Mouse (Mus musculus): ENCODE data around the gene Ciz1.

Ciz1 gene

DNA sequence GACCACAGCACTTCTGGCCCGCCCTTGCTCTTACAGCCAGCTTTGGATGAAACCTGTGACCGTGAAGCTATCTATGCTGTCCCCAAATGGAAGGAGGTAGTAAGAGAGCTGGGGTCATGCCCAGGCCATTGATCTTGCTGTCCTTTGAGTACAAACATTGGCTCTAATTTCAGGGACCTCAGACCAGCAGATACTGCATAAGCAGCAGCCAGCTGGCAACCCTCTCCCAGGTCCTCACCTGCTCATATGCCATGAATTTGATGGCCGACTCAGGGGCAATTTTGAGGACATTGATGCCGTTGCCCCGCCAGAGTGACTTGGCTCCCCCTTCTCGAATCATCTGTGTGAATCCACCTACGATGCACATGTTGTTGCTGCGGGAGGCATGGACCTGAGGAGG lies 65.4 kb downstream of the Ciz1 start:
- no peak for DNase-seq (ENCODE audit: low spot score)

DNA sequence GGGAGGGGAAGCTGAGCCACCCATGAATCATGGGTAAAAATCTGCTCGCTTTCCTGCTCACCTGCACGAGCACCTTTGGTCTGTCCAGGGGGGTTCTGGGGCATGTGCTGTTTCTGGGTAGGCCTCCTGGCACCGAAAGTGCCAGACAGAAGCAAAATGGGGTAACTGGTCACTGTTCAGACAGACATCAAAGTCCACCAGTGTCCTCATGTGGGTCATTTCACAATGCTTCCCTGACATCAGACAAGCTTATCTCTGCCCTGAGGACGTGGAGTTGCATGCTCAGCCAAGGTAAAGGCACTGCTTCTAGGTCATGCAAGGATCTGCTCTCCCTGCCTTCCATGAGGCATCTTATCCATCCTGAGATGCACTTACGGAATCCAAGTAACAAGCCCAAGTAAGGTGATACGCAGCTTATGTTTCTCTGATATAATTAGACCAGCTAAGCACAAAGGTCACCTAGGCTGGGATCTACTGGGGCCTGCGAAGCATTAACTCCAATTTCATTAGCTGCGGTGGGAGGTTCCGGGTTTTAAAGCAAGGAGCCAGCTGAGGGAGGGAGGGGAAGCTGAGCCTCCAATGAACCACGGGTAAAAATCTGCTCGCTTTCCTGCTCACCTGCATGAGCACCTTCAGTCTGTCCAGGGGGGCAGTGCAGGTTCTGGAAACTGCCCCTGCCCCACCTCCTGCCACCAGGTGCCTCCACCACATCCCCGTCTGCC lies 66.5 kb downstream of the Ciz1 start:
- DNase-seq (ENCODE audit: low spot score): no peak

DNA sequence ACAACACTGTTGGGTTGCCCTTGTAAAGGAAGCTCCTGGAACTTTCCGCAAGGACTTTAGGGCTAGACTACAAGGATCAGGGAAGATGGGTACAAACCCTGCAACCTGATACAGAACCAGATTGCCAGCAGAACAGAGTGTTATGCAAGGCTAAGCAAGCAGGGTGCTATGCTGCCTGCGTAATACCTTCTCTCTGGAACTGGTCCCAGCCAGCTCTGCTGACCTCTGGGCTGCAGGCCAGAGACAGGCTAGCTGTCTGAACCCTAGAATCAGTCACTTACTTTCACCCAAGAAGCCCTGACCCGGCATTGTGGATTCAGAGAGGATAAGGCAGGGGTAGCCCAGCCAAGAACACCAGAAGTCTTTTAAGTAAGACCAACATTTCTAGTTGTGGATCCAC lies 67.2 kb downstream of the Ciz1 start:
- DNase-seq (ENCODE audit: low spot score): no peak

- DNase-seq (ENCODE audit: low spot score): no peak
Measured at GRCm38 (mm10) chr2:32420066-32420608, 68.0 kb downstream of the Ciz1 start.

DNA sequence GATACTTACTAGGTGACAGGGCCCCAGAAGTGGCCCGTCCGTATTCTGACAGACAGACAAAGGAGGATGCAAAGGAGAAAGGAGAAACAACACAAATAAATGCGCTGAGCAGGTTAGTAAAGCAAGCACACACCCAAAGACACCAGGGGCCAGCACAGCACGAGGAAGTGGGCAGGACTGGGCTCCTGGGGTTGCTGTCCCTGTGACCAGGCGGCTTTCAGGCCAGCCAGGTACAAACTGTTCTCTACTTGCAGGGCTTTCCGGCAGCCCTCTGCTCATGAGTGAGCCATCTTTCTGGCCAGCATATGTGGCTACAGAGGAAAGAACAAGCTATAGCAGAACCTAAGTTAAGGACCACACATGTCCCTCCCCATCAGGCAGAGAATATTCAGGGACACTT lies 68.5 kb downstream of the Ciz1 start:
- DNase-seq (ENCODE audit: low spot score): no peak

DNA sequence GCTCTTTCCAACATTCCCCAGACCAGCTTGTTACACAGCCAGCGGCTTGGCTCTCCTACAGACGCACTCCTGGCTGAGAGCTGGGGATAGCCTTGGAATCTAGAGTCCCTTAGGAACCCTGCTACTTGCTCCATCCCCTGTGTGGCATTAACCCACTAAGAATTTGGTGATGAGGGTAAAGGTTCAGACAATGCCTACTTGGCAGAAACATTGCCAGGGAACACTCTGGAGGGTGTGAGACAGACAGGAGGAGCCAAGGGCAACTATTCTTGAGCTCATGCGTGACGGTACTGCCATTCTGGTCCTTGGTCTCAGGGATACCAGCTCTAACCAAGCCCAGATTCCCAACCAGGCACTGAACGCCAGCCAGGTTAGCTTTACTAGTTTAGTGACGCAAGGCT lies 69.7 kb downstream of the Ciz1 start:
- no peak for DNase-seq (ENCODE audit: low spot score)

- no peak for DNase-seq (ENCODE audit: low spot score)
Measured at GRCm38 (mm10) chr2:32423481-32424331, 71.6 kb downstream of the Ciz1 start.

- DNase-seq (ENCODE audit: low spot score): no peak
Measured at GRCm38 (mm10) chr2:32424796-32425195, 72.7 kb downstream of the Ciz1 start.

DNA sequence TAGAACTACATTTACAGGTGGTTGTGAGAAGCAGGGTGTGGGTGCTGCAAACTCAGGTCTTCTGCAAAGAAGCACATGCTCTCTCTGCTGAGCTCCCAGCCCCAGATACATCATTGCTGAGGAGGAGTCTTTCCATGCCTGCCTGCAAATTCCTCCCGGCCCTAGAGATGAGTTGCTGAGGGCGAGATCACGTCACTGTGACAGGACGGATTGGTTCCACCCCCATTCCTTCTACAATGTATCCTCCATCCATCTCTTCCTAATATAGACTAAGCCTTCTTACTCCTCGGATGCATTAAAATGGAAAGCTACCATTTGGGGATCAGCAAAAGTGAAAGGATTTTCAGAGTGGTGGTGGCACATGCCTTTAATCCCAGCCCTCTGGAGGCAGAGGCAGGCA lies 73.4 kb downstream of the Ciz1 start:
- DNase-seq (ENCODE audit: low spot score): no peak

DNA sequence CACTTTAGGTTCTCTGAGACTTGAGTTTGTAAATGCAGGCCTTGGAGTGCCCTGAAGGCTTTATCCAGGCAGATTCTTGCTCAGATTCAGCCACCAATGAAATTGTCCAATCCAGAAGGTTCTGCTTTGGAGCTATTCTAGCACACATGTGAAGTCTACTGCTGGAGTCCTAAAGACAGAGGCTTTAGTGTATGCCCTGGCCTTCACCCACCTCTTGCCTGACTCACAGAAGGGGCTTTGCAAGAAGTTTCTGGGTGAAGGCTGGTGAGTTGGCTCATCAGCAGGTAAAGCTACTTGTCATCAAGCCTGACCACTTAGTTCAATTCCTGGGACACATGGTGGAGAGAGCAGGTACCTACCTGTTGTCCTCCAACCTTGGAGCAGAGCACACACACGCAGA lies 74.0 kb downstream of the Ciz1 start:
- no peak for DNase-seq (ENCODE audit: low spot score)

- DNase-seq (ENCODE audit: low spot score): no peak
Measured at GRCm38 (mm10) chr2:32427720-32428119, 75.6 kb downstream of the Ciz1 start.

DNA sequence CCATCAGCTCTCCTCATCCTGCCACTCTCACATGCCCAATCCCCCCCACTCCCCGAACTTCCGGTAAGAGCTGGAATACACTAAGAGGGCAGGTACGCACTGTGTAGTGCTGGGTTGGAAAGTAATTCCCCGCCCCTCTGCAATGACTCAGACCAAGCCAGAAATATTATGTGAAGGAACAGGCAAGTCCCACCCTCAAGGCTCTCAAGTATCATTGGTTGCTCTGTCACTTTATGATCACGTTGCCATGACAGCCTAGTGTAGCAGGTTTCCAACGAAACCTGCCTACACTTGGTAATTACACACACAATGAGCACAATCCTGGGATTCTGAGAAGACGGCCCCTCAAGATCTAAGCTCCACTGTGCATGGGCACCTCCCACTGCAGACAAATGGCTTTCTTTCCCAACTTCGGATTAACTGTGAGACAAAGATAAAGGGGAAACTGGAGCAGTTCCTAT lies 76.2 kb downstream of the Ciz1 start:
- DNase-seq (ENCODE audit: low spot score): no peak

DNA sequence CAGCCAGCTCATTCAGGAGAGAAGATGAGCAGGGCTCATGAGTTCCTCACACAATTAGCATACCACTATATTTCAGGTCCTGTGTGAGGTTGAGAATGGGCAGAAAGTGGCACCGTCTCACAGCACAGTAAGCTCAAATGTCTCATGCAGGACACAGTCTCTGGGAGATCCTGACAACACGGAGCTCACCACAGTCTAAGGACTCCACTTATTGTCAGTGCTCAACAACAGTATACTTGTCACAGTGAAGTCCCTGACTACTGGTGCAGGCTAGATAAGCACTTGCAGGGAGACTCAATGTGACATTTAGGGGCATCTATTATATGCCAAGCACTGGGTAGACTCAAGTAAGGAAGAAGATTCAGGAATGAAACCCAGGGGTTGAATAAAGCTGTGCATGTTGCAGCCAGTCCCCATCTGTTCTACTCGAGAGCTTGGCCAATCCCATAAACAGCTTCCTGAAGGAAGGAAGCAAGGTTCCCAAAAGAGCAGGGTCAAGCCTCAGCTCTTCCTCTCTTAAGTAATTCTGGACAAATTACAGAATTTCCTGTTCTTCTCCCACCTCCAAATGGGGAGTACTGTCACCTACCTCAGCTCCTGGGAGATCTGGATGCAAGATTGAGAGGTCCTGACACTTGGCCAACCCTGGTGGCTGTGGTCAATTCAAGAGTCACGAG lies 77.2 kb downstream of the Ciz1 start:
- DNase-seq (ENCODE audit: low spot score): no peak

Data from spleen, adult 12 weeks (tissue).